Mouse (Mus musculus) bone marrow macrophage, adult 2 months (primary cell): ENCODE measurements around the gene Rnf180. TPM values are rescaled to one million over a fixed set of nuclear protein-coding genes. Genes with fewer than 3 reads are reported as not detected.

Experiments used
- H3K27ac ChIP-seq: 2 replicates; pipeline ENCODE4 v1.5.1; 2012; ENCODE audit warnings: low read depth, low read length; ENCODE audit not compliant: insufficient read depth
- H3K4me1 ChIP-seq: 2 replicates; pipeline ENCODE4 v1.6.1; 2012; ENCODE audit warnings: low read length; ENCODE audit not compliant: control insufficient read depth, insufficient read depth
- H3K4me3 ChIP-seq: 2 replicates; pipeline ENCODE4 v1.5.1; 2012; ENCODE audit warnings: mild to moderate bottlenecking, low read length, moderate library complexity; ENCODE audit not compliant: insufficient read depth
- CTCF ChIP-seq: IDR thresholded peaks from 2 replicates; pipeline ENCODE4 v1.5.1; 2012; ENCODE audit warnings: low read depth, mild to moderate bottlenecking, low read length, moderate library complexity
- POLR2A ChIP-seq: IDR thresholded peaks from 2 replicates; pipeline ENCODE4 v1.6.1; 2012; ENCODE audit warnings: mild to moderate bottlenecking, low read depth, low read length, borderline replicate concordance
- polyA plus RNA-seq: library from polyadenylated mRNA; stranded (reverse); fragments of >200 nt; gene quantifications from 2 replicates; pipeline ENCODE4 v1.2.4, GENCODE M21; 2012; ENCODE audit not compliant: missing spikeins, insufficient read depth, insufficient read length

Rnf180 gene
- polyA plus RNA-seq, 1 experiment, result 33.3 TPM

DNA sequence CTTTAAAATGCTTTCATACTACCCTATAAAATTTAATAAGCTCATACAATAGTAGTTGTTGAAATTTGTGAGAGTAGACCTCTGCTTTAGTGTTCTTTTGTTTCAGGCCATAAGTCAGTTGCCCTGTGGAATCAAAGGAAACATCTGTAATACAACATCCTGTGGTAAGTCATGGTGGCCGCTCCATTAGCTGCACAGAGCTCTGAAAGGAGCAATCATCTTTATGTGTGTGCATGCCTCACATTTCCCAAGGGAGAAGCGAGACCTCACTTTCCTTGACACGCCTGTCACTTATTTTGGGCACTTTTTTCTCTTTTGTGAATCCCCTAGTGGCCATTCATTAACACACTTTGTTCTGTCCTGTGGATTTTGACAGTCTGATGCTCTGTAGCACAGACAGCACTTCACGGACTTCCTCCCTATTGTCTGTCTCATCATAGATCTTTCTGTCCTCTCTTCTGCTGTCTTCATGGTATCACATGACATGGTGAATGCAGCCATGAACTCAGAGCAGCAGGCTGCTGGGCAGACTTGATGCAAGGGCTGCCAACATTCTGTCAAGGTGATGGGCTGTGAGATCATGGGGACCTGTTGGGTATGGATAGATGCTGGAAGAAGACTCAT lies 146.7 kb downstream of the Rnf180 start:
- no peaks in the 10 kb centered on the region for H3K4me1 ChIP-seq
- H3K27ac ChIP-seq, result no peak overlapping the region
- no peak overlapping the region for H3K4me3 ChIP-seq
- TF ChIP-seq POLR2A, result no peak
- TF ChIP-seq CTCF, result no peak

DNA sequence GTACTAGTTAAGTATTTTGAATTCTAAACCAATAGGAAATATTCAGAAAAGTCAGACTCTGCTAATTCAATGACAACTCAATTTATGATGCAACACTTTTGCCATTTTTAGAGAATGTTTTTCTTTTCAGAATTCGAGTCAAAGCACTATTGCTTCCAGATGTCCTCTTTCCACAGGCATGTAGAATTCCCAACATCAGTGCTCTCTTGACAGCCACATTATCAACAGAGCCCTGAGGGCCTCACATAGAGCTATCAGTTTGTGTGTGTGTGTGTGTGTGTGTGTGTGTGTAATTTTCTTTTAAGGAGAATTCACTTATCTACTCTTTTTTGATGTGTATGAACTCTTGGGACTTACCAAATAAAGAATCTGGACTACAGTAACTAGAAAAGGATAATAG lies 147.8 kb downstream of the Rnf180 start:
- H3K27ac ChIP-seq, result no peak overlapping the region
- H3K4me1 ChIP-seq, result no peaks in the 10 kb centered on the region
- no peak overlapping the region for H3K4me3 ChIP-seq
- TF ChIP-seq POLR2A (no peak), CTCF (no peak)

DNA sequence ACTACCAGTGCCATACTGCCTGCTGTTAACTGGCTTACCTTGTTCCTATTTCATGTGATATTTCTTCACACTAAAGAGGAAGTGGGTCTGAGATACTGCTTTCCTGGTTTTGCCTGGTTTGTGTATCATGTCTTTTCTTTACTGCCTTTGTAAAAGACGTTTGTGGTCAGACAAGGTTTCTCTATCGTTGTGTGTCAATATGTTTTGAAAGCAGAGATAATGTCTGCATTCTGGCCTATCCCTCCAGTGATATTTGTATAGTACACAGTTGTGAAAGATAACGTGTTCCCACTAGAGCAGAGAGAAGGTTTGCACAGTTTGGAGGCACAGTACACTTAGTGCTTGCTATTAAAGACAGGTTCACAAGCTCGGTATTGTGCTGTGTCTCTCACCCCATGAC lies 154.7 kb downstream of the Rnf180 start:
- Histone ChIP-seq H3K4me3 (no peak overlapping the region), H3K27ac (no peak overlapping the region), H3K4me1 (no peaks in the 10 kb centered on the region)
- TF ChIP-seq POLR2A, result no peak
- TF ChIP-seq CTCF, result no peak

DNA sequence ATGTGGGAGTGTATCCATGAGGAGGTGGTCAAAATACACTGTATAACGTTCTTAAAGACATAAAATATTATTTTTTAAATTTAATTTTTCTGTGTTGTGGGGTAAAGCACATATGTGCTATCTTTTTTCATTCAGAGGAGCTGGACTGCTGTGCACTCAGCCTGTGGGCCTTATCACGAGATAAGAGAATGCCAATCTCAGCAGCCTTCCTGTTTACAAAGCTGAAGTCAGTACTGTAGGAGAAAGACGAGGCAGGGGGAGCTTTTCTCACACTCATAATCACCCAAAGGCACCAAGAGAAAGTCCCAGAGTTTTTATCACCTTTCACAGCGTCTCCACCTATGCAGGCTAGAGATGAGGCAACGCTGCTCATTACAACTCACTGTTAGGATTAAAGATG lies 160.2 kb downstream of the Rnf180 start:
- Histone ChIP-seq H3K4me3 (no peak overlapping the region), H3K4me1 (no peaks in the 10 kb centered on the region), H3K27ac (no peak overlapping the region)
- no peak for TF ChIP-seq POLR2A
- no peak for TF ChIP-seq CTCF

DNA sequence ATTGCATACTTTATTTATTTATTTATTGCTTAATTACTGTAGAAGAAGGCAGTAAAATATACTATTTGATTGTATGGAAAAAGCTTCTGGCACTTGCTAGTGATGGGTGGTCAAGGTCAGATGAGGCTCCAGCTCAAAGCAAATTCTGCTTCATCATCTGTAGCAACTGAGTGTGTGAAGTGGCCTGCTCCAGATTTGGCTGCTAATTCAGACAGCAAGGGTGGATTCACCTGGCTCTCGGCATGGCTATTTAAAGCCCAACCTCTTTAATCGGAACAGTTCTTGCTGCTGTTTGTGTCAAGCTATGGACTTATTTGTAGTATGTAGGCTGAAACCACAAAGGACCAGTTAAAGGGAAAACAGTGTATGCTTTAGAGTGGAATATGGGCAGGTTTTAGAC lies 161.8 kb downstream of the Rnf180 start:
- H3K4me1 ChIP-seq, result no peaks in the 10 kb centered on the region
- no peak for TF ChIP-seq CTCF
- no peak for TF ChIP-seq POLR2A
- H3K27ac ChIP-seq, result no peak overlapping the region
- no peak overlapping the region for H3K4me3 ChIP-seq

DNA sequence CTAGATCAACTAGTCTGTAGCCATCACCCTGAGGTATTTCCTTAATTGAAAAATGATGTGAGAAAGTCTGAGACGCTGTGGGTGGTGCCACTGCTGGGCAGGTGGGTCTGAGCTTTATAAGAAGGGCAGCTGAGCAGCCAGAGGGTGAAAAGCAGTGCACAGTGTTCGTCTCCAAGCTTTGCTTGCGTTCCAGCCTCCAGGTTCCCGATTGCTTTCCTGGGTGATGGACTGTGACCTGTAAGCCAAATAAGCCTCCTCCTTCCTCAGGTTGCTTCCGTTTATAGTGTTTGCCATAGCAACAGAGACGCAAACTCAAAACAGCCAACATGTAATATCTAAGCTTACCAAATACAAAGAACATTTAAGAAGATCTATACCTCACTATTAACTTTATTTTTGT lies 162.2 kb downstream of the Rnf180 start:
- TF ChIP-seq CTCF (no peak), POLR2A (no peak)
- Histone ChIP-seq H3K4me1 (no peaks in the 10 kb centered on the region), H3K27ac (no peak overlapping the region), H3K4me3 (no peak overlapping the region)

DNA sequence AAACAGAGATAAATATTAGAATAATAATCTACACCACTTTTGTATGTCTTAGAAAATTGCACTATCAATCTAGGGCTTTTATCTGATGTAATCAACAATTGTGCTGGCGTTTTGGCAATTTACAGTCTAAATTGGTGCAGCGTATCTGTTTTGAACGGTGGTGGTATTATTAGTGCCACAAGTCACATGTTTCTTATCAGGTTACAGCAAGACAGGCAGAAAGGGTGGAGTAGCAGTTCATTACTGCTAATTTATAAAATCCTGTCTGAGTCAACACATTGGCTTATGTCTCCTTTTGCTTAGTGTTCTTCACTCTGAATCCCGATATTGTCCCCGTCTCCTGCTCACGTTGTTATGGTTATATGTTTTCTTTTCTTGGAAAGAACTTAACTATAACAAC lies 164.5 kb downstream of the Rnf180 start:
- no peak overlapping the region for H3K4me3 ChIP-seq
- TF ChIP-seq CTCF, result no peak
- TF ChIP-seq POLR2A, result no peak

DNA sequence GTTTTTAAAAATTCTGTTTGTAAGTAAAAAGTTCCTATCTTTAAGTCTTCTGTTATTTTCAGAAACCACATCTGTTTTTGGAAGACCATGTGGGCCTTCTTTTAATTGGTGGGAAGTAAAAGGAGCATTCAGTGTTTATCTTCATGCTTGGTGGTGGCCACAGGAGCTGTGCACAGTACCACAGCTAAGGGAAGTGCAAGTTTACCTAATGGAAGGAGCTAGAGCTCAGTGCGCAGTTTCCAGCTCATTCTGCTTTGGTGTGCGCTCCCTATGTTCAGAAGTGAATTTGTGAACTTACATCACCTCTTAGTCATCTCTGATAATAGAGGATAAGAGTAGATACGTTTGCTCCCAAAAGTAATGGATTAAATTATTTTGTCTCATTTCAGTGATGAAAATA lies 172.5 kb downstream of the Rnf180 start:
- Histone ChIP-seq H3K27ac (no peak overlapping the region), H3K4me1 (0 out of 2 replicates have a peak, but pooled peaks cover 2% of the 10 kb centered on the region), H3K4me3 (no peak overlapping the region)
- TF ChIP-seq CTCF, result no peak

More for the DNA sequence above, 164.5 kb downstream of the Rnf180 start:
- Histone ChIP-seq H3K27ac (no peak overlapping the region), H3K4me1 (no peaks in the 10 kb centered on the region)

DNA sequence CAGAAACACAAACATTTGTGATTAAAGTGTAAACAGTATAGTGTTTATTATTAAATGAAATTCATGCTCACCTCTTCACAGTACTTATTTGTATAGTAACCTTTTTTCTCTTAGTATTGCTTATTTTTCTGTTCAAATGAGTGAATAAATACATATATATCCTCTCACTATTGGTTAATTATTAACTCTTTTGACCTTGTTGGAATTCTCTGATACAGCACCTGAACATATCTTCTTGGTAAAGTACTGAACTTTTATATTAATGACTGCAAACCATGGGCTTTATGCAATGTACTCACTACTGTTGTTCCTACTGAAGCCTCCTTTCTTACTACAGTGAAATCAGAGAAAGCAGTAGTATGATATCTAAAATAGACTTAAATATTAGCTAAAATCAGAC lies 173.0 kb downstream of the Rnf180 start:
- TF ChIP-seq CTCF (no peak), POLR2A (no peak)
- Histone ChIP-seq H3K4me3 (no peak overlapping the region), H3K27ac (no peak overlapping the region), H3K4me1 (0 out of 2 replicates have a peak, but pooled peaks cover 2% of the 10 kb centered on the region)

DNA sequence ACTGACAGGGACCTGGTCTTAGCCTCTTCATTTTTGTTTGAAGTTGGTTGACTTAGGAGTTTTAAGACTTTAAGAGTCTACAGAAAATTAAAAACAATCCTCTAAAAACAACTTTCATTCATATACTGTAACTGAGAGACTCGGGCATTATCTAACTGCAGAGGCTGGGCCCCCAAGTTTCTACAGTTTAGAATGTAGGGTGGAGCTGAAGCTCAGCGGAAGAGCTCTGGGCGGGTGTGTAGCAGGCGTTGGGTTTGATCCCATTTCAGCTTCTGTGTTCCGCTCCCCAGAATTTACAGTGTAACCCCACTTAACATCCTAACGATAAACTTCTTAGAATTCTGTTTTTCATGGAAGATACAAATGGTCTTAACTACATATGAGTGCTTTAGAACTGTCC lies 183.0 kb downstream of the Rnf180 start:
- TF ChIP-seq CTCF, result no peak
- TF ChIP-seq POLR2A, result no peak
- no peaks in the 10 kb centered on the region for H3K4me1 ChIP-seq
- no peak overlapping the region for H3K27ac ChIP-seq
- no peak overlapping the region for H3K4me3 ChIP-seq

DNA sequence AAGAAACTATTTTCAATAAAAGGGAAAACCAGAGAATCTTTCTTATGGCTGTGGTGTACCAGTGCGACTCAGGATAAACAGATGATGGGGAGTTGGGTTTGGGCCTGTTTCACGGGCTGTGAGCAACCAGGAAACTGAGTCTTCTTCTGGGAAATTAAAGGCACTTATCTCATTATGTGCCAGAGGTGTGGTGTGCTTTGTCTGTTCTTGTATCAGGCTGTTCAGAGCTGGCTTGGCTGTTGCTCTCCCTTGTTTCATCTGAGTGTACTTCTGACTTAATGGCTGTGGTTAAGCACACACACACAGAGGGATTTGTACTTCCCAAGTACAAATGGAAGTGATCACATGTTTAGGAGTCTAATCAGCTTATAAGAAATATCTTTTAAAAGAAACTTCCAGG lies 190.2 kb downstream of the Rnf180 start:
- TF ChIP-seq POLR2A (no peak), CTCF (no peak)
- H3K4me1 ChIP-seq, result no peaks in the 10 kb centered on the region
- no peak overlapping the region for H3K27ac ChIP-seq
- H3K4me3 ChIP-seq, result no peak overlapping the region
